Mouse (Mus musculus): ENCODE measurements around the gene Sgip1.

- TF ChIP-seq EP300 (IDR thresholded peaks at IDR 0.05; ENCODE audit: low read depth) (no peak), CTCF (IDR thresholded peaks at IDR 0.05; ENCODE audit: low read depth) (no peak)
These were observed 32.1 kb downstream of the Sgip1 start for GRCm38 (mm10) chr4:102773225-102773624.

Measured in heart, postnatal 0 days (tissue).